Mouse (Mus musculus) hindbrain, postnatal 0 days (tissue): ENCODE results near the gene Fam78b. TPM values are rescaled to one million over a fixed set of nuclear protein-coding genes. Genes with fewer than 3 reads are reported as not detected.

Source experiments
- ATAC-seq: fragments of 200-750 bp; cut with Nextera tagmentation; 2 replicates; pipeline ENCODE4 v1.8.0; 2017; ENCODE audit warnings: mild to moderate bottlenecking, moderate TSS enrichment, moderate library complexity
- DNase-seq: peaks from one replicate; pipeline ENCODE4 v3.0.0-alpha.2; 2015; ENCODE audit warnings: low spot score
- H3K27ac ChIP-seq: fragments of 300-500 bp; sonication (generic); 2 replicates; pipeline ENCODE4 v1.5.1; 2014; ENCODE audit warnings: mild to moderate bottlenecking
- H3K27me3 ChIP-seq: fragments of 300-500 bp; sonication (generic); 2 replicates; pipeline ENCODE4 v1.6.1; 2014; ENCODE audit warnings: low read length, mixed read lengths; ENCODE audit not compliant: insufficient read depth
- H3K36me3 ChIP-seq: fragments of 300-500 bp; sonication (generic); 2 replicates; pipeline ENCODE4 v1.6.1; 2014; ENCODE audit warnings: low read length, mixed read lengths; ENCODE audit not compliant: insufficient read depth
- H3K4me1 ChIP-seq: fragments of 300-500 bp; sonication (generic); 2 replicates; pipeline ENCODE4 v1.6.1; 2014; ENCODE audit warnings: antibody characterized with exemption, low read length, mixed read lengths; ENCODE audit not compliant: insufficient read depth
- H3K4me2 ChIP-seq: fragments of 300-500 bp; sonication (generic); 2 replicates; pipeline ENCODE4 v1.6.1; 2014; ENCODE audit warnings: low read depth, mild to moderate bottlenecking, low read length, moderate library complexity, mixed read lengths
- H3K4me3 ChIP-seq: fragments of 300-500 bp; sonication (generic); 2 replicates; pipeline ENCODE4 v1.5.1; 2014; ENCODE audit warnings: low read length
- H3K9ac ChIP-seq: fragments of 300-500 bp; sonication (generic); replicated peaks from 2 replicates; pipeline ENCODE4 v1.6.1; 2014; ENCODE audit warnings: mild to moderate bottlenecking, low read length, moderate library complexity, mixed read lengths
- H3K9me3 ChIP-seq: fragments of 300-500 bp; sonication (generic); 2 replicates; pipeline ENCODE4 v1.6.1; 2016; ENCODE audit warnings: low read length, mixed read lengths
- CTCF ChIP-seq: IDR thresholded peaks from 2 replicates; pipeline ENCODE4 v1.5.1; 2016; ENCODE audit warnings: antibody characterized with exemption, control low read depth, low read depth
- WGBS: fragments of 180-500 bp; shearing (Covaris S2); extraction: QIAGEN DNeasy Blood & Tissue Kit; methylation state at CpG from one replicate; pipeline ENCODE4 v1.1.7; 2014; 5-methylcytosine and 5-hydroxymethylcytosine counted together
- polyA plus RNA-seq: library from polyadenylated mRNA; unstranded; fragments of >200 nt; fragmentation: Nextera tagmentation; extraction: Ambion mirVana; gene quantifications from 2 replicates; pipeline ENCODE4 v1.2.1, GENCODE M21; 2015
- total RNA-seq: library from RNA; depleted of rRNA; stranded (reverse); fragments of >200 nt; gene quantifications from 2 replicates; pipeline ENCODE4 v1.2.3, GENCODE M21; 2014

Fam78b gene
- total and polyA plus RNA-seq, 2 experiments from 2014 or later = 5.7 to 17.1 TPM

- no peak overlapping the region for H3K4me3 ChIP-seq
- no peaks in the 10 kb centered on the region for H3K27me3 ChIP-seq
- 81% methylated on average over 9 of the region's 9 CpGs for WGBS
- no peak for TF ChIP-seq CTCF
- no peak overlapping the region for H3K27ac ChIP-seq
- H3K9ac ChIP-seq = no peak overlapping the region
- ATAC-seq = no peak
- no peaks in the 10 kb centered on the region for H3K9me3 ChIP-seq
- H3K4me1 ChIP-seq = no peaks in the 10 kb centered on the region
- DNase-seq = no peak
- H3K36me3 ChIP-seq = no peaks in the 10 kb centered on the region
- no peak overlapping the region for H3K4me2 ChIP-seq
Observed at GRCm38 (mm10) chr1:167102566-167102965, 101.3 kb downstream of the Fam78b start.

- WGBS = 42% methylated on average over 5 of the region's 5 CpGs
- no peak for ATAC-seq
- Histone ChIP-seq H3K4me3 (no peak overlapping the region), H3K4me2 (no peak overlapping the region), H3K4me1 (no peaks in the 10 kb centered on the region), H3K9me3 (no peaks in the 10 kb centered on the region), H3K27ac (no peak overlapping the region), H3K9ac (no peak overlapping the region), H3K27me3 (no peaks in the 10 kb centered on the region), H3K36me3 (no peaks in the 10 kb centered on the region)
- no peak for TF ChIP-seq CTCF
- DNase-seq = no peak
Observed at GRCm38 (mm10) chr1:167104956-167105626, 103.9 kb downstream of the Fam78b start.

- Histone ChIP-seq H3K4me2 (no peak overlapping the region), H3K27me3 (no peaks in the 10 kb centered on the region), H3K36me3 (no peaks in the 10 kb centered on the region), H3K27ac (no peak overlapping the region), H3K4me1 (no peaks in the 10 kb centered on the region), H3K9ac (no peak overlapping the region), H3K9me3 (no peaks in the 10 kb centered on the region), H3K4me3 (no peak overlapping the region)
- 82% methylated on average over 4 of the region's 4 CpGs for WGBS
- ATAC-seq = no peak
- TF ChIP-seq CTCF = no peak
- DNase-seq = no peak
Observed at GRCm38 (mm10) chr1:167105916-167106315, 104.7 kb downstream of the Fam78b start.

- WGBS = 62% methylated on average over 8 of the region's 8 CpGs
- 0 out of 2 replicates have a peak, but pooled peaks have one; percentile 29 for ATAC-seq
- TF ChIP-seq CTCF = no peak
Observed at GRCm38 (mm10) chr1:167108973-167109509, 107.8 kb downstream of the Fam78b start.

GRCm38 (mm10) chr1:167114363-167115050 is 113.3 kb downstream of the Fam78b start:
- Histone ChIP-seq H3K36me3 (no peaks in the 10 kb centered on the region), H3K9ac (no peak overlapping the region), H3K9me3 (no peaks in the 10 kb centered on the region), H3K27ac (no peak overlapping the region), H3K4me2 (no peak overlapping the region), H3K4me3 (no peak overlapping the region), H3K27me3 (no peaks in the 10 kb centered on the region), H3K4me1 (no peaks in the 10 kb centered on the region)
- peak; percentile 60 for DNase-seq
- TF ChIP-seq CTCF = no peak
- 31% methylated on average over 4 of the region's 4 CpGs for WGBS
- peak; percentile 44; the same call in 1 of the 2 replicates for ATAC-seq

More at GRCm38 (mm10) chr1:167108973-167109509, 107.8 kb downstream of the Fam78b start:
- no peaks in the 10 kb centered on the region for H3K27me3 ChIP-seq
- no peak overlapping the region for H3K9ac ChIP-seq
- H3K9me3 ChIP-seq = no peaks in the 10 kb centered on the region
- no peak overlapping the region for H3K4me3 ChIP-seq
- H3K27ac ChIP-seq = no peak overlapping the region
- DNase-seq = peak; percentile 17
- no peak overlapping the region for H3K4me2 ChIP-seq
- no peaks in the 10 kb centered on the region for H3K36me3 ChIP-seq
- H3K4me1 ChIP-seq = no peaks in the 10 kb centered on the region

- Histone ChIP-seq H3K36me3 (no peaks in the 10 kb centered on the region), H3K4me1 (no peaks in the 10 kb centered on the region), H3K9me3 (no peaks in the 10 kb centered on the region), H3K27me3 (no peaks in the 10 kb centered on the region), H3K4me2 (no peak overlapping the region), H3K9ac (no peak overlapping the region), H3K27ac (no peak overlapping the region), H3K4me3 (no peak overlapping the region)
- ATAC-seq (peak; percentile 48; the same call in 1 of the 2 replicates), DNase-seq (peak; percentile 43)
- no peak for TF ChIP-seq CTCF
- 29% methylated on average over 4 of the region's 4 CpGs for WGBS
Observed at GRCm38 (mm10) chr1:167115121-167115520, 113.9 kb downstream of the Fam78b start.
